Mouse (Mus musculus): ENCODE data around the gene Gm4131.
A peak's percentile ranks its signal among the peaks of the same experiment; 100 is the strongest.

Gene Gm4131

DNA sequence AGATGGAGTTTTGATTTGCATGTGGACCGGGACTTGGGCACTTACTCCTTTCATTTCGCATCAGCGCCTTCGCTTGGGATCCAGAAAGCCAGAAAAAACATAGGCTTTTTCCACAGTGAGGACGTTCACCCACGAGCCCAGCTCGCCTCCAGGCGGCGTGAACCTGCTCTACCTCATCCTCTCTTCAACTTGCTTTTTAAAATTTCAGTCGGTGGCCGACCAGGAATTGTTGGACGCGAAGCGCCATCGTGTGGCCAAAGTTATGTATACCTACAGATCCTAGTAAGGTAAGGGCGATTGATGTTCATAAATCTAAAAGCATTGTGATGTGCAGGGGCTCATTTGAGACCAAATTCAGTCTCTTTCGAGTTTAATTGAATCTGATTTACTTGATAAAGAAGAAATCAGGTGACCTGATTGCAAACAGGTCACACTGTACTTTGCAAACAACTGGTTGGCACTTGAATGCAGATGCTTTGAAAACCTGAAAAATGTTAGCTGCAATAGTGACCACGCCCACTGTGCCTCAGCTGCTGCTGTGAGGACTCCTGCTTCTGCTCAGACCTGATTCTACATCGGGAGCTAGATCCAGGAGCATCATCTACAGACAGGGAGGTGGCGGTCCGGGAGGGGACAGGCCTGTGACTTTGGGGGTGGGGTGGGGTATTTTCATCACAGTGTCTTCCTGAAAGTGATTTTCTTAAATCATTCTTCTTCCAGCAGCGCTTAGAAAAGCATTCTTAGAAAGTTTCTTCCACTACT lies 109.1 kb downstream of the Gm4131 start:
- peak; percentile 81 to 93 for DNase-seq (ENCODE audit: low spot score in 2 of 2)

DNA sequence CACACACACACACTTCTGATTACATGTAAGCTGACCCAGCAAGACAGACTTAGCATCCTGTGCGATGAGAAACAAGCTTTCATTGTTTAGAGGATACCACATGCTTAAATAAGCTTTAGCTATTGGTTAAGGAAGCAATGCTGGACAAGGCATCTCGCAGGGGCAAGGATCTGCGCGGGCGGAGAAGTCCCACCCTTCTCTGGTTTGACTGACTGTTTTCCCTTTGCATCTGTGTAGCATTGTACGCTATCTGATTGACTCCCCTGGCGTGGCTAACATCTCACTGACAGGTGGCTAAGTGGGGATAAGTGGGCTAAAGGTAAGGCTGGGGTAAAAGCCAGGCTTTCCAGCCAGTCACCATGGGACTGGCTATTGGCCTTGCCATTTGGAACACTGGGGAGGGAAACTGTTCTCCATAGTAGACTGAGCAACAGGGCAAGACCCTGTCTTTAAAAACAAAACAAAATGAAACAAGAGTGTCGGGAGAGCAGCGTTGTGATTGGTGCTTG lies 110.4 kb downstream of the Gm4131 start, which contains the start of gene Gucy1b2:
Gene Gucy1b2, minus strand, starts transcription at position 51 of the 509 bp plus-strand sequence.
- no peak for DNase-seq (ENCODE audit: low spot score in 2 of 2)

DNA sequence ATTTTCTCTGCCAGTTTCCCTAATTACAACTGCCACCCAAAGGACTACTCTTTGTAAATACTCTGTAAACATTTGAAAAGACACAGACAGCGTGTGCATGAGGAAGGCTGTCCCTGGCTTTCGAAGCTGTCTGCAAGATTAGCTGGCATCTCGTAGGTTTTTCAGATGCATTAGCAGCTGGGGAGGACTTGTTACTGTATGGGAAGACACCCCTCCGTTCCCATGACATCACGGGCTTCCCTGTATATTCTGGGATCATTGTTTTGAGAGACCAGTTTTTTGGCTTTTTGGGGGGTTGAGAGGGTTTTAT lies 111.2 kb downstream of the Gm4131 start:
- no peak for DNase-seq (ENCODE audit: low spot score in 2 of 2)

DNA sequence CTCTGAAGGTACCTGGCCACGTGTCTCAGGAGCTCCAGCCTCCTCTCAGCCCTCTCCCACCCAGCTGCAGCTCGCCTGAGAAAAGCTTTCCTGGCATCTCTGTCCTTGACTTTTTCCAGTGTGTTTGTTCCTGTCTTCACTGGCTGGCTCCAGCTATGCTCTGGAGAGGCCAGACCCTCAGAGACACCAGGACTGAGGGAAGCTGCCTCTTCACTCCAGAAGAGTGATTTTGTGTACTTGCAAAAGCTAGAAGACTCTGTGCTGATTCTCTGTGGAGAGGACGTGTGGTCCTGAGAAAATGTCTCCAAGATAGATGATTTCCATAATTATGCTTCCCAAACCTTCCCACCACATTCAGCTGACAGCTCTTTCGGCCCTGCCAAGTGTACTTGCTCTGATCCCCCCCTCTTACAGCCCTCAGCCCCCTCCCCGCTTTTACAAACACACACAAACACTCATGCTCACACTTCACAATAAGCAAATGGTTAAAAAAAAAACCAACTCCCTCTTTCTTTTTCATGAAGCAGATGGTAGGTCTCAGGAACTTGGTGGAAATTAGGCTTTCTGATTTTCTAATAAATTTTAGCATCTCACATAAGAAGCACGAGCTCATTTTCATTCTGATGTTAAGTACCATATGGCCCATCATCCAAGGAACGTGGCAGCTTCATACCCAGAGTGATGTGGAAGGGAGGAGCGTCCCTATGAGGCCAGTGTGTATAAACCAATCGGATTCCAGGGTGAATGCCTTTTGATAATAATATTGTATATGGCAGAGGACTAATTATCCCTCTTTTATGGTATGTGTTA lies 111.8 kb downstream of the Gm4131 start:
- no peak for DNase-seq (ENCODE audit: low spot score in 2 of 2)

- no peak for DNase-seq (ENCODE audit: low spot score in 2 of 2)
Measured at GRCm38 (mm10) chr14:62454136-62454535, 112.6 kb downstream of the Gm4131 start.

DNA sequence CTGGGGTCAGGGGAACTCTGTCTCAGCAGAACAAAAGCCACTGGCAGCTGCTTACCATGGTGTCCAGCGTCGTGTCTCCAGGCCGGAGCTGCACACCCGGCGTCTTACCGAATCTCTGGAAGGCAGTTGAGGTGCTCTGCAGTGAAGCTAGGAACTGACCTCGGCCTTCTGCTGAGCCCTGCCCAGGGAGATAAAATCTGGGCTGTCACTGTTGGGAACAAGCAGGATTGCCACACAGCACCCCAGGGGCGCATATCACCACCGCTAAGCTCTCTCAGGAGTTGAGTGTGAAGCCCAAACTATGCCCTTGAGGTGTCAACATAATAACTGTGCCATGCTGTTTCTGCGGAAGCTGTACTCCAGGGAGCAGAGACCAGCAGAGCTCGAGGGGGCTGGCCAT lies 113.4 kb downstream of the Gm4131 start:
- no peak for DNase-seq (ENCODE audit: low spot score in 2 of 2)

- DNase-seq (ENCODE audit: low spot score in 2 of 2) = no peak
Measured at GRCm38 (mm10) chr14:62450706-62451105, 116.0 kb downstream of the Gm4131 start.

DNA sequence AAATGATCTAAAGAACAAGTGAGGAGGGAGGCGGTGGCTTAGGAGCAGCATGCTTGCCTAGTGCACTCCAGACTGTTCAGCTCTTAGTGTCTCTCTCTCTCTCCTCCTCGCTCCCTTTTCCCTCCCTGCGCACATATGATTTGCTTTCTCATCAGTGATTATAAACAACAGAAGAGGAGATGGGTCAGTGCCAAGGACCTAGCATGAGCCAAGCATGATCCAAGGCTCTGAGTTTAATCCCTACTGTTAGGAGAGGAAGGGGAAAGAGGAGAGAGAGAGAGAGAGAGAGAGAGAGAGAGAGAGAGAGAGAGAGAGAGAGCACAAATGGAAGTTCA lies 119.5 kb downstream of the Gm4131 start:
- no peak for DNase-seq (ENCODE audit: low spot score in 2 of 2)

- no peak for DNase-seq (ENCODE audit: low spot score in 2 of 2)
Measured at GRCm38 (mm10) chr14:62446385-62447213, 120.1 kb downstream of the Gm4131 start.

GRCm38 (mm10) chr14:62443840-62444430 lies 122.8 kb downstream of the Gm4131 start:
- no peak for DNase-seq (ENCODE audit: low spot score in 2 of 2)

- no peak for DNase-seq (ENCODE audit: low spot score in 2 of 2)
Measured at GRCm38 (mm10) chr14:62442971-62443370, 123.8 kb downstream of the Gm4131 start.

GRCm38 (mm10) chr14:62440036-62440435 lies 126.7 kb downstream of the Gm4131 start:
- no peak for DNase-seq (ENCODE audit: low spot score in 2 of 2)

DNA sequence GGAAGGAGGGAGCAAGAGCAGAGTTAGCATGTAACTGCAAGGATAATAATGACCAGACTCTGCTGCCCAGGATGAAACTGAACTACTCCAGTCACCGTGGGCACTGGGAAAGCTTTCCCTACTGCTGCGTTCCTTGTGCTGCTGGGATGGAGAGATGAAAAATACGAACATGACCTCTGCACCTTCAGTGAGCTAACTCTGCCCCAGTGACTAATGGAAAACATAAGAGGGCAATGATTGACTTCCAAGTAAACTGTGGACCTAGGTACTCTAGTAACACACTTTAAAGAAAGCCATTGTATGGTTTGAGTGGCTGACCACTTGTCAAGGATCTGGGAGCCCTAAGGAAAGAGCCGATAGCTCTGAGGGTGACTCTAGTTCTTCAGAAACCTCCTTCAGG lies 128.5 kb downstream of the Gm4131 start:
- no peak for DNase-seq (ENCODE audit: low spot score in 2 of 2)

GRCm38 (mm10) chr14:62437806-62438205 lies 128.9 kb downstream of the Gm4131 start:
- no peak for DNase-seq (ENCODE audit: low spot score in 2 of 2)

DNA sequence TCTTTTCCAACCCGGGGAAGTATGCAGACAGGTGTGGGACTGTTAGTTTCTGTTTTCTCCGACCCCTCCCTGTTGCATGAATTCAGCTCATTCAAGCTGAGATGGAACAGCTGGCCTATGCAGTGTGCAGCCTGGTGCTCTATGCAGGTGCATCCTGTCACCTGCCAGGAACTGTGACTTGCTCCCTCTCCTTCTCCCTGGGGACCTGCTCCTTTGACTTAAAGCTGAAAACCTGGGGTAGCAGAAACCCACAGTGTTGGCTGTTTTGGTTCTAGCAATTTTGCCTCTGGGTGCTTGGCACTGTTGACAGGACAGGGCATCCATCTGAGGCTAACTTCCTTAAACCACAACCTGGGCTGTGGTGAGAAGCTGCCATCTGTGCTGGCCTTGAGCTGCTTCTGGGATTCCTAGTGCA lies 141.4 kb downstream of the Gm4131 start:
- no peak for DNase-seq (ENCODE audit: low spot score in 2 of 2)

DNA sequence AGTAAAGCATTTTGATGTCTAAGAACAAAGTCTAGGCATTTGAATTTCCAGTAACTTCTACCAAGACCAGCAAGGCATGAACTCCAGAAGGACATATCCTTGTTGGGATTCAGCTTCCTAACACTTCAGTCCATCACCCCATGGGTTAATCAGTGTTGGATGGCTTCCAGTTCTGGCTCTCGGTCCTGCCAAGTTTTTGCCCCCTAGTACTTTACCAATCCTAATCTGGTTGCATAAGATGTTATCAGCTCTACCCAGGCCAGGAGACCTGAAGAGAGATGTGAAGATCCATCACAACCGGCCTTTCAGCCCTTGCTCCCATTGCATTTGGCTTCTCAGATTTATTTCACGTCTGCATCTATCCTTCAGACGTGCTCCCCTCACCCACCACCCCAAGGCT lies 144.5 kb downstream of the Gm4131 start:
- no peak for DNase-seq (ENCODE audit: low spot score in 2 of 2)

DNA sequence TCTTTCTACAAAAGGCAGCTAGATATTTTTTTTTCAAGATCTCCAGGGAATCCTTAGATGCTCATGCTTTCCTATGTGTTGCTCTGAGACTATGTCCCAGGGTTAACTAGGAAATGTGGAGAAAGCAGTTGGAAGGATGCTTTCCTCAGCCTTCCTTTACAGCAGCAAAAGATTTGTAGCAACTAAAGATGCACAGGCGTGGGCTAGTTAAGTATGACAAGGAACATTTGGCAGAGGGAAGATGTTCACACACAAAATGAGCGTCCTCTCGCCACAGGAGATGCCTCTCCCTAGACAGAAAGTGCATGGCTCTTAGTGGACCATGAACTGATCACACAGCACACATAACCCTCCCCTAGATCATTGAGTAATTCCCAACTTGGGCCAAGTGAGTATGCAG lies 149.2 kb downstream of the Gm4131 start:
- DNase-seq (ENCODE audit: low spot score in 2 of 2) = no peak

- DNase-seq (ENCODE audit: low spot score in 2 of 2) = peak; percentile 27 to 28
Measured at GRCm38 (mm10) chr14:62416742-62417134, 150.0 kb downstream of the Gm4131 start.

- peak; percentile 15 to 31 for DNase-seq (ENCODE audit: low spot score in 2 of 2)
Measured at GRCm38 (mm10) chr14:62416007-62416741, 150.5 kb downstream of the Gm4131 start.
